In genomic region chr9:64172816-64173665, GRCm38 (mm10) we compare ENCODE assay signal across 8 mouse cellular contexts. TPM values are rescaled to one million over a fixed set of nuclear protein-coding genes. Genes with fewer than 3 reads are reported as not detected.
DNase-seq lines count a peak whose midpoint lies in the region; ATAC-seq and TF ChIP-seq lines count a peak whose summit lies in the region.

Gene Zwilch (minus strand): TSS chr9:64173104.
Gene Rpl4 (plus strand): TSS chr9:64173375.

- H3K4me2 ChIP-seq in lung, postnatal 0 days (replicated peaks; ENCODE audit: low read depth, low read length) = peak within 1 kb of the TSS; percentile 88

- H3K9me3 ChIP-seq in hindbrain, embryonic 10.5 days = no peaks in the 10 kb centered on the region
- no peaks in the 10 kb centered on the region for H3K9me3 ChIP-seq in lung, postnatal 0 days (ENCODE audit: low read length)

- peak; percentile 48 for TF ChIP-seq CTCF in lung, postnatal 0 days (IDR thresholded peaks at IDR 0.05)

- peak; percentile 82 for ATAC-seq in frontal cortex, adult (ENCODE audit: low TSS enrichment)
- ATAC-seq in lung, postnatal 0 days = peak; percentile 89

- under 1% methylated on average over 42 of the region's 42 CpGs for WGBS in hindbrain, embryonic 10.5 days
- WGBS in lung, postnatal 0 days = under 1% methylated on average over 42 of the region's 42 CpGs

- peaks cover 45% of the 10 kb centered on the region for H3K36me3 ChIP-seq in hindbrain, embryonic 10.5 days
- H3K36me3 ChIP-seq in lung, postnatal 0 days (ENCODE audit: insufficient read depth, low read length) = peaks cover 20% of the 10 kb centered on the region

- peak within 1 kb of the TSS; percentile 55 for H3K9ac ChIP-seq in lung, postnatal 0 days (replicated peaks; ENCODE audit: low read depth)

- peak within 1 kb of the TSS; percentile 97 for H3K27ac ChIP-seq in hindbrain, embryonic 10.5 days
- peak within 1 kb of the TSS; percentile 81 for H3K27ac ChIP-seq in lung, postnatal 0 days (ENCODE audit: low read length)

- peaks cover 28% of the 10 kb centered on the region for H3K4me1 ChIP-seq in hindbrain, embryonic 10.5 days (replicated peaks)
- peaks cover 5% of the 10 kb centered on the region; the same call in 1 of the 2 replicates for H3K4me1 ChIP-seq in lung, postnatal 0 days (ENCODE audit: insufficient read depth, low read depth, low read length)

- TF ChIP-seq EP300 in lung, postnatal 0 days (IDR thresholded peaks at IDR 0.05) = peak; percentile 99

- H3K27me3 ChIP-seq in hindbrain, embryonic 10.5 days (ENCODE audit: insufficient read depth, poor library complexity, severe bottlenecking) = no peaks in the 10 kb centered on the region
- H3K27me3 ChIP-seq in lung, postnatal 0 days (replicated peaks; ENCODE audit: insufficient read depth, low read length) = no peaks in the 10 kb centered on the region

- H3K4me3 ChIP-seq in hindbrain, embryonic 10.5 days = peak within 1 kb of the TSS; percentile 96
- H3K4me3 ChIP-seq in lung, postnatal 0 days (ENCODE audit: low read depth, low read length) = peak within 1 kb of the TSS; percentile 55

- DNase-seq in MEL-GATA-1-ER (ENCODE audit: extremely low read depth, low read depth) = peak; percentile 74
- DNase-seq in cerebellum, adult 8-10 months = peak; percentile 83
- DNase-seq in hindbrain, embryonic 10.5 days (ENCODE audit: low spot score) = peak; percentile 84
- peak; percentile 80 for DNase-seq in layer of hippocampus, adult 9-11 months
- peak; percentile 93 for DNase-seq in lung, postnatal 0 days (ENCODE audit: low spot score)
- DNase-seq in ovary, postnatal 14 days (ENCODE audit: low spot score) = peak; percentile 66
- DNase-seq in thymus, postnatal 14 days = peak; percentile 85

RNA-seq across cellular contexts. Expression of gene Zwilch, which starts in this region (rescaled TPM):
- polyA plus RNA-seq in hindbrain, embryonic 10.5 days (2016; fragmentation: Nextera tagmentation; extraction: Ambion mirVana) = 24.8 and 41.7 TPM in 2 replicates
- polyA plus RNA-seq in lung, postnatal 0 days (2015; fragmentation: Nextera tagmentation; extraction: Ambion mirVana) = 1.5 and 1.7 TPM in 2 replicates

RNA-seq across cellular contexts. Expression of gene Rpl4, which starts in this region (rescaled TPM):
- polyA plus RNA-seq in hindbrain, embryonic 10.5 days (2016; fragmentation: Nextera tagmentation; extraction: Ambion mirVana) = 959 and 1,179 TPM in 2 replicates
- 679 and 693 TPM in 2 replicates for polyA plus RNA-seq in lung, postnatal 0 days (2015; fragmentation: Nextera tagmentation; extraction: Ambion mirVana)

Comparison
In these comparisons a context has a peak if more than half of its experiments do, and no peak if none do; other contexts are left out.
1. Peak in every context shown above with its lines: DNase-seq, ATAC-seq, H3K4me3 ChIP-seq and H3K27ac ChIP-seq.